Mouse (Mus musculus): ENCODE results near the gene Itpr3. TPM values are rescaled to one million over a fixed set of nuclear protein-coding genes. Genes with fewer than 3 reads are reported as not detected.

The Itpr3 gene
- polyA plus RNA-seq, 1 experiment from 2014 or later = 0.84 TPM

GRCm38 (mm10) chr17:27125185-27125584 is 68.1 kb downstream of the Itpr3 start:
- no peak overlapping the region for H3K9ac ChIP-seq (ENCODE audit: low read depth, low read length)
- no peaks in the 10 kb centered on the region for H3K27me3 ChIP-seq (replicated peaks; ENCODE audit: control insufficient read depth, insufficient read depth, low read length)
- H3K4me3 ChIP-seq (ENCODE audit: low read length) = no peak overlapping the region
- no peak overlapping the region for H3K4me2 ChIP-seq (ENCODE audit: low read length)
- peaks cover 2% of the 10 kb centered on the region; the same call in 1 of the 2 replicates for H3K36me3 ChIP-seq (ENCODE audit: control insufficient read depth, insufficient read depth, low read length)
- H3K4me1 ChIP-seq (ENCODE audit: control insufficient read depth, insufficient read depth, low read depth, low read length) = peaks cover 23% of the 10 kb centered on the region
- 30% methylated on average over 12 of the region's 12 CpGs for WGBS
- H3K27ac ChIP-seq (ENCODE audit: low read depth, low read length) = no peak overlapping the region
- H3K9me3 ChIP-seq (ENCODE audit: control insufficient read depth, low read length) = no peaks in the 10 kb centered on the region
- no peak for ATAC-seq

GRCm38 (mm10) chr17:27125669-27126202 is 68.6 kb downstream of the Itpr3 start:
- no peaks in the 10 kb centered on the region for H3K27me3 ChIP-seq (replicated peaks; ENCODE audit: control insufficient read depth, insufficient read depth, low read length)
- 82% methylated on average over 11 of the region's 11 CpGs for WGBS
- H3K9ac ChIP-seq (ENCODE audit: low read depth, low read length) = no peak overlapping the region
- no peaks in the 10 kb centered on the region for H3K9me3 ChIP-seq (ENCODE audit: control insufficient read depth, low read length)
- H3K4me3 ChIP-seq (ENCODE audit: low read length) = no peak overlapping the region
- ATAC-seq = no peak
- H3K27ac ChIP-seq (ENCODE audit: low read depth, low read length) = no peak overlapping the region
- H3K36me3 ChIP-seq (ENCODE audit: control insufficient read depth, insufficient read depth, low read length) = peaks cover 2% of the 10 kb centered on the region; the same call in 1 of the 2 replicates
- peaks cover 27% of the 10 kb centered on the region for H3K4me1 ChIP-seq (ENCODE audit: control insufficient read depth, insufficient read depth, low read depth, low read length)
- H3K4me2 ChIP-seq (ENCODE audit: low read length) = no peak overlapping the region

- H3K4me1 ChIP-seq (ENCODE audit: control insufficient read depth, insufficient read depth, low read depth, low read length) = peaks cover 25% of the 10 kb centered on the region
- H3K9me3 ChIP-seq (ENCODE audit: control insufficient read depth, low read length) = no peaks in the 10 kb centered on the region
- WGBS = 85% methylated on average over 10 of the region's 10 CpGs
- H3K27ac ChIP-seq (ENCODE audit: low read depth, low read length) = no peak overlapping the region
- H3K9ac ChIP-seq (ENCODE audit: low read depth, low read length) = peak overlapping the region; percentile 21; the same call in 1 of the 2 replicates
- H3K36me3 ChIP-seq (ENCODE audit: control insufficient read depth, insufficient read depth, low read length) = peaks cover 2% of the 10 kb centered on the region; the same call in 1 of the 2 replicates
- no peaks in the 10 kb centered on the region for H3K27me3 ChIP-seq (replicated peaks; ENCODE audit: control insufficient read depth, insufficient read depth, low read length)
- no peak overlapping the region for H3K4me2 ChIP-seq (ENCODE audit: low read length)
- no peak overlapping the region for H3K4me3 ChIP-seq (ENCODE audit: low read length)
- ATAC-seq = no peak
Observed at GRCm38 (mm10) chr17:27126974-27127373, 69.9 kb downstream of the Itpr3 start.

GRCm38 (mm10) chr17:27128189-27128588 is 71.1 kb downstream of the Itpr3 start:
- no peak for ATAC-seq

GRCm38 (mm10) chr17:27129291-27129690 is 72.2 kb downstream of the Itpr3 start:
- H3K9ac ChIP-seq (ENCODE audit: low read depth, low read length) = no peak overlapping the region
- H3K27me3 ChIP-seq (replicated peaks; ENCODE audit: control insufficient read depth, insufficient read depth, low read length) = no peaks in the 10 kb centered on the region
- H3K27ac ChIP-seq (ENCODE audit: low read depth, low read length) = no peak overlapping the region
- ATAC-seq = no peak
- H3K4me3 ChIP-seq (ENCODE audit: low read length) = no peak overlapping the region
- WGBS = 64% methylated on average over 13 of the region's 13 CpGs
- no peaks in the 10 kb centered on the region for H3K9me3 ChIP-seq (ENCODE audit: control insufficient read depth, low read length)
- H3K4me2 ChIP-seq (ENCODE audit: low read length) = no peak overlapping the region
- no peaks in the 10 kb centered on the region for H3K36me3 ChIP-seq (ENCODE audit: control insufficient read depth, insufficient read depth, low read length)
- peaks cover 37% of the 10 kb centered on the region for H3K4me1 ChIP-seq (ENCODE audit: control insufficient read depth, insufficient read depth, low read depth, low read length)

More at GRCm38 (mm10) chr17:27128189-27128588, 71.1 kb downstream of the Itpr3 start:
- Histone ChIP-seq H3K4me2 (ENCODE audit: low read length) (no peak overlapping the region), H3K36me3 (ENCODE audit: control insufficient read depth, insufficient read depth, low read length) (no peaks in the 10 kb centered on the region; the same call in 1 of the 2 replicates), H3K27me3 (replicated peaks; ENCODE audit: control insufficient read depth, insufficient read depth, low read length) (no peaks in the 10 kb centered on the region), H3K9me3 (ENCODE audit: control insufficient read depth, low read length) (no peaks in the 10 kb centered on the region), H3K4me1 (ENCODE audit: control insufficient read depth, insufficient read depth, low read depth, low read length) (peaks cover 34% of the 10 kb centered on the region), H3K9ac (ENCODE audit: low read depth, low read length) (no peak overlapping the region), H3K27ac (ENCODE audit: low read depth, low read length) (no peak overlapping the region), H3K4me3 (ENCODE audit: low read length) (no peak overlapping the region)
- 93% methylated on average over 5 of the region's 5 CpGs for WGBS

- Histone ChIP-seq H3K27me3 (replicated peaks; ENCODE audit: control insufficient read depth, insufficient read depth, low read length) (no peaks in the 10 kb centered on the region), H3K4me1 (ENCODE audit: control insufficient read depth, insufficient read depth, low read depth, low read length) (peaks cover 37% of the 10 kb centered on the region), H3K9ac (ENCODE audit: low read depth, low read length) (no peak overlapping the region), H3K4me3 (ENCODE audit: low read length) (no peak overlapping the region), H3K36me3 (ENCODE audit: control insufficient read depth, insufficient read depth, low read length) (no peaks in the 10 kb centered on the region), H3K4me2 (ENCODE audit: low read length) (no peak overlapping the region), H3K27ac (ENCODE audit: low read depth, low read length) (0 out of 2 replicates have a peak overlapping the region, but pooled peaks have one; percentile 21), H3K9me3 (ENCODE audit: control insufficient read depth, low read length) (no peaks in the 10 kb centered on the region)
- 78% methylated on average over 7 of the region's 7 CpGs for WGBS
- no peak for ATAC-seq
Observed at GRCm38 (mm10) chr17:27129819-27130218, 72.7 kb downstream of the Itpr3 start.

- Histone ChIP-seq H3K36me3 (ENCODE audit: control insufficient read depth, insufficient read depth, low read length) (no peaks in the 10 kb centered on the region), H3K4me3 (ENCODE audit: low read length) (no peak overlapping the region), H3K9ac (ENCODE audit: low read depth, low read length) (0 out of 2 replicates have a peak overlapping the region, but pooled peaks have one; percentile 29), H3K4me1 (ENCODE audit: control insufficient read depth, insufficient read depth, low read depth, low read length) (peaks cover 37% of the 10 kb centered on the region), H3K9me3 (ENCODE audit: control insufficient read depth, low read length) (no peaks in the 10 kb centered on the region), H3K4me2 (ENCODE audit: low read length) (no peak overlapping the region), H3K27ac (ENCODE audit: low read depth, low read length) (0 out of 2 replicates have a peak overlapping the region, but pooled peaks have one; percentile 21), H3K27me3 (replicated peaks; ENCODE audit: control insufficient read depth, insufficient read depth, low read length) (no peaks in the 10 kb centered on the region)
- 44% methylated on average over 9 of the region's 9 CpGs for WGBS
- ATAC-seq = no peak
Observed at GRCm38 (mm10) chr17:27130246-27130645, 73.1 kb downstream of the Itpr3 start.

- 78% methylated on average over 10 of the region's 10 CpGs for WGBS
- Histone ChIP-seq H3K9ac (ENCODE audit: low read depth, low read length) (no peak overlapping the region), H3K4me3 (ENCODE audit: low read length) (no peak overlapping the region), H3K27me3 (replicated peaks; ENCODE audit: control insufficient read depth, insufficient read depth, low read length) (no peaks in the 10 kb centered on the region), H3K27ac (ENCODE audit: low read depth, low read length) (no peak overlapping the region), H3K9me3 (ENCODE audit: control insufficient read depth, low read length) (no peaks in the 10 kb centered on the region), H3K4me1 (ENCODE audit: control insufficient read depth, insufficient read depth, low read depth, low read length) (peaks cover 35% of the 10 kb centered on the region), H3K36me3 (ENCODE audit: control insufficient read depth, insufficient read depth, low read length) (no peaks in the 10 kb centered on the region), H3K4me2 (ENCODE audit: low read length) (no peak overlapping the region)
- no peak for ATAC-seq
Observed at GRCm38 (mm10) chr17:27131240-27131665, 74.1 kb downstream of the Itpr3 start.

GRCm38 (mm10) chr17:27132238-27132637 is 75.1 kb downstream of the Itpr3 start:
- no peak overlapping the region for H3K27ac ChIP-seq (ENCODE audit: low read depth, low read length)
- H3K9me3 ChIP-seq (ENCODE audit: control insufficient read depth, low read length) = no peaks in the 10 kb centered on the region
- H3K36me3 ChIP-seq (ENCODE audit: control insufficient read depth, insufficient read depth, low read length) = no peaks in the 10 kb centered on the region
- no peaks in the 10 kb centered on the region for H3K27me3 ChIP-seq (replicated peaks; ENCODE audit: control insufficient read depth, insufficient read depth, low read length)
- H3K4me2 ChIP-seq (ENCODE audit: low read length) = no peak overlapping the region
- no peak for ATAC-seq
- WGBS = 90% methylated on average over 10 of the region's 10 CpGs
- no peak overlapping the region for H3K4me3 ChIP-seq (ENCODE audit: low read length)
- no peak overlapping the region for H3K9ac ChIP-seq (ENCODE audit: low read depth, low read length)
- H3K4me1 ChIP-seq (ENCODE audit: control insufficient read depth, insufficient read depth, low read depth, low read length) = peaks cover 32% of the 10 kb centered on the region
